Mouse (Mus musculus) heart, adult 2 months (tissue): Measurements from ENCODE around the gene 0610010K14Rik.

ENCODE experiments used
- CTCF ChIP-seq: fragments of 200-600 bp; IDR thresholded peaks from 2 replicates; pipeline ENCODE4 v1.8.1; 2022; ENCODE audit warnings: antibody characterized with exemption, mild to moderate bottlenecking, moderate library complexity
- EP300 ChIP-seq: fragments of 200-500 bp; IDR thresholded peaks from 2 replicates; pipeline ENCODE4 v1.6.1; 2011; ENCODE audit warnings: low read depth, low read length, control low read depth; ENCODE audit not compliant: insufficient read depth
- POLR2A ChIP-seq: fragments of 200-500 bp; IDR thresholded peaks from 2 replicates; pipeline ENCODE4 v1.6.1; 2011; ENCODE audit warnings: mild to moderate bottlenecking, low read depth, low read length, control low read depth; ENCODE audit not compliant: insufficient read depth

GRCm38 (mm10) chr11:70250150-70250549 lies 12.4 kb upstream of the 0610010K14Rik start:
- TF ChIP-seq POLR2A (no peak), CTCF (no peak), EP300 (no peak)
